Mouse (Mus musculus): Measurements from ENCODE around the gene Apod. TPM values are rescaled to one million over a fixed set of nuclear protein-coding genes. Genes with fewer than 3 reads are reported as not detected.
"Not testable (repeated sequence)": the region's sequence is repeated elsewhere in the genome, so short reads cannot be mapped to it uniquely, and the experiment has no call there.

Gene Apod
- total RNA-seq, 2 experiments from 2014 or later = not detected

- no peak for ATAC-seq (replicated peaks; ENCODE audit: low FRiP score, poor library complexity, severe bottlenecking)
Observed at GRCm38 (mm10) chr16:31325966-31326365, 11.4 kb upstream of the Apod start.

- ATAC-seq (replicated peaks; ENCODE audit: low FRiP score, poor library complexity, severe bottlenecking) = no peak
Observed at GRCm38 (mm10) chr16:31325120-31325519, 10.5 kb upstream of the Apod start.

GRCm38 (mm10) chr16:31321501-31321900 is 6.9 kb upstream of the Apod start:
- no peak for ATAC-seq (replicated peaks; ENCODE audit: low FRiP score, poor library complexity, severe bottlenecking)

DNA sequence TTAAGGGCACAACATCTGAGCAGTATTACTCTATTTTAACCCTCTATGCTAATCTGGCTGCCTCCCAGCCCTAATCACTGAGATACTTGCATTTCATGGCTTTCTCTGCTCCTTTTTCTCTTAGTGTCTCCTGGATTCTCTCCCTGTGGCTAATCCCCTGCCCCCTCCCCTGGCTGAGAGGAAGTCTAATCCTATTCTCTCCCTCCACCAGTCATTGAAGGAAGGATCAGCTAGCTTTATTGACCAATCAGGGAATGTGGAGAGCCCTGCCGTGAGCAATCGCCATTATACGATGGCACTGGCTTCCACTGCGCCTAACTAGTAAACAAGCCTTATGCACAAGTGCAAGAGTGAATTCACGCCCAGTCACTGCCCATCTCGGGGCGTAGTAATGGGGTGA is 6.3 kb upstream of the Apod start:
- no peak for ATAC-seq (replicated peaks; ENCODE audit: low FRiP score, poor library complexity, severe bottlenecking)

- ATAC-seq (replicated peaks; ENCODE audit: low FRiP score, poor library complexity, severe bottlenecking) = not testable (repeated sequence)
Observed at GRCm38 (mm10) chr16:31319723-31320122, 5.1 kb upstream of the Apod start.

DNA sequence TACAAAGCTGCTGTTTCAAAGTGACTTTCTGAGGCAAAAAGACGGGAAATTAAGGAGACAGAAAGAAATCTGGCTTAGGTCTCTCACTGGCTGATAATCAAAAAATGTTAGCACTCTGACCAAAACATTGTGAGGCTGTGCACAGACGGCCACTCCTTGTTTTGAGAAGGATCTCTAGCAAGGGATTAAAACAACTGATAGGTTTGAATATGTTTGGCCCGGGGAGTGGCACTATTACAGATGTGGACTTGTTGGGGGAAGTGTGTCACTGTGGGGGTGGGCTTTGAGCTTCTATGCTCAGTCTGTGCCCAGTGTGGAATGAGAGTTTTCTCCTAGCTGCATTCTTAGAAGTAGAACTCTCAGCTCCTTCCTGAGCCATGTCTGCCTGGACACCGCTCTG is 4.7 kb upstream of the Apod start:
- no peak for ATAC-seq (replicated peaks; ENCODE audit: low FRiP score, poor library complexity, severe bottlenecking)

DNA sequence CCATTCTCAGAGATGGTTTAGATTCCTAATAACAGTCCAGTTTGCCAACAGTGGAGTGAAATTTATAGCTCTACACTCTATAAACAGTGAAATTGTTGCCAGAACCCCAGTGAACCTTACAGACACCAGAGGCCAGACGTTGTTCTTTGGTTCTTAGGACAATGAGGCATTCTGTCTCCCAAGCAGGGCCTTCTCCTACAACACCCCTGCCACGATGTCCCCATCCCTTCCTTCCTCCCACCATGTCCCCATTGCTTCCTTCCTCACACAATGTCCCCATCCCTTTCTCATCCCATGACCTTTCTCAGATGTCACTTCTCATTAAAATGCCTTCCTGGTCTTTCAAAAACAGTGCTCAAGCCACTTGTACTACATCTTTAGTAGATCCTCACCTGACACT is 3.8 kb upstream of the Apod start:
- no peak for ATAC-seq (replicated peaks; ENCODE audit: low FRiP score, poor library complexity, severe bottlenecking)

DNA sequence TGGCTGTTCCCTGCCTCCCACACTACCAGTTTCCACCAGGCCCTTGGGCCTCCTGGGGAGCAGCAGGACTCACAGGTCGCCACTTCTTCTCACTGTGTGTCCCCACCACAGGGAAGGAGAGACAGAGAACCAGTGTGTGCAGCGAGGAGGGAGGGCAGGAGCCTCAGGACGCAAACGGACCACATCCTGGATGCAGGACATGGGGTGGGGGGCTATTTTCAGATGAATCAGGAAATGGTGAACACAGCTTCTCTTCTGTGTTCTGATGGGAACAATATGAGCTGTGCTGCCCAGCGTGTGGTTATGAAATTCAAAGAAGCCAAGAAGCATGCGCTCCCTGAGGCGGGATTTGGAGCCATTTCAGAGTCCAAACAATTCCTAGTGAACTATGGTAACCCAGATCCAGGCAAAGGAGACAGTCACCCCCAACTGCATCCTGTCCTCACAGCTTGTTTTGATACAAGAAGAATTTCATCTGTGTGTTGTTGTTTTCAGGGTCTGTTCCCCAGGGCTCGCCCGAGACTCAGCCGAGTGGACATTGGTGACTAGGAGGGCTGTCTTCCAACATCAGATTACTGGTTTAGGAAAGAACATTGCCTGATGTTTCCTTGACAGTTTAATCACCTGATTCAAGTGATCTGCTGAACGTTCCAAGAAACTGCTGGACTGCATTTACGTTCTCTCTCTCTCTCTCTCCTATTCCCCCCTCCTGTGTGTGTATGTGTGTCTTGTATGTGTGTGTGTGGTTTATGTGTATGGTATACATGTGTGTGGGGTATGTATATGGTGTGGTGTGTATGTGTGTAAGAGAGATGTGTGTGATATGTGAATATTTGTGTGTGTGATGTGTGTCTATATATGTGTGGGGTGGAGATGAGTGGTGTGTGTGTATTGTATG is 1.9 kb upstream of the Apod start:
- not testable (repeated sequence) for ATAC-seq (replicated peaks; ENCODE audit: low FRiP score, poor library complexity, severe bottlenecking)

- ATAC-seq (replicated peaks; ENCODE audit: low FRiP score, poor library complexity, severe bottlenecking) = no peak
Observed at GRCm38 (mm10) chr16:31315294-31315693, 686 bp upstream of the Apod start.

DNA sequence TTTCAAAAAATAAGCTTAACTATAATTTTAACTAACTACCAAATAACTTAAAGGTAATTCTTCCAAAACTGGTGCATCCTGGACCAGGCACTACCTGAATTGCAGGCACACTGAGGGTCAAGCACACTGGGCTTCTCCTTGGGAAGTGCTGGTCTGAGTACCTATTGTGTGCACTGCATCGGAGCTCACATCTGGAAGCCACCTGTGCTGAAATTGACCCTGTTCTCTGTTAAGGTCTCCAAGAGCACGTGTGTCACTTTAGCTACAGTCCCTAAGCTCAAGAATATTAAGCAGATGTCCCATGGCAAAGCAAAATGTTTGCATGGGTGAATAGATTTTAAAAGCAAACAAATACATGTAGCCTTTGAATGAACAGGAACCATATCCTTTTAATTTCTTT is 997 bp downstream of the Apod start:
- ATAC-seq (replicated peaks; ENCODE audit: low FRiP score, poor library complexity, severe bottlenecking) = no peak

DNA sequence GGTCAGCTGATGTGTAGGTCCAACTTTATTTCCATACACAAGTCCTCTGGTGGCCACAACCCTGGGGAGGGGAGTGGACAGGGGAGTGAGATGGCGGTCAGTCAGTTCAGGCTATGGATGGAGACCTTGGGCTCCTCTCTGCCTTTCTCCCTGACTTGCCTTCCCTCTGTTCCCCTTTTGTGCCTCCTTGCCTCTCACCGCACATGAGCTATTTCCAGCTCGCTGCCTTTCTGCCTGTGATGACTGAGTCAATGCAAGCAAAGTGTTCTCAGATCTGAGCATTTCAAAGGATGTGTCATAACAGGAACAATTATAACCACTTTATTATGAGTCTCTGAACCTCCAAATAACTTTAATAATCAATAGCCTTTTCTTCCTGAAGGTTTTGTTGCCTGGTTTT is 2.3 kb downstream of the Apod start:
- ATAC-seq (replicated peaks; ENCODE audit: low FRiP score, poor library complexity, severe bottlenecking) = no peak

- ATAC-seq (replicated peaks; ENCODE audit: low FRiP score, poor library complexity, severe bottlenecking) = no peak
Observed at GRCm38 (mm10) chr16:31305199-31305919, 9.2 kb downstream of the Apod start.

DNA sequence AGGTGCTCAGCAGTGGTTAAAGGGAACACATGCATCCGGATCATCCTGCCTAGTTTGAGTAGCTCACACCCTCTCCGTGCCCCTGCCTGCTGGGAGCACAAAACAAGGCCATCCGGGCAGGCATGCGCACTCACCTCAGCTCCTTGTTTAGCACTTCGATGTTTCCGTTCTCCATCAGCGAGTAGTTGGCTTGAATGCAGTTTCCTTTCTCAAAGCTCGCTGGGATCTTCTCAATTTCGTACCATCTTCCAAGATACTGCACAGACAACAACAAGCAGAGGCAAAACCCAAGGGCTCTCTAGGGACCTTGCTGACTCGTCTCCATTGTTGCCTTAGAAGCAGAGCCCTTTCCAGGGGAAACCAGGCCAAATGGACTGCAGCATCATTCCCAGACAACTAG is 11.3 kb downstream of the Apod start:
- ATAC-seq (replicated peaks; ENCODE audit: low FRiP score, poor library complexity, severe bottlenecking) = no peak

GRCm38 (mm10) chr16:31300883-31301532 is 13.6 kb downstream of the Apod start:
- no peak for ATAC-seq (replicated peaks; ENCODE audit: low FRiP score, poor library complexity, severe bottlenecking)

GRCm38 (mm10) chr16:31300467-31300866 is 14.1 kb downstream of the Apod start:
- ATAC-seq (replicated peaks; ENCODE audit: low FRiP score, poor library complexity, severe bottlenecking) = no peak

- no peak for ATAC-seq (replicated peaks; ENCODE audit: low FRiP score, poor library complexity, severe bottlenecking)
Observed at GRCm38 (mm10) chr16:31299960-31300353, 14.7 kb downstream of the Apod start.

DNA sequence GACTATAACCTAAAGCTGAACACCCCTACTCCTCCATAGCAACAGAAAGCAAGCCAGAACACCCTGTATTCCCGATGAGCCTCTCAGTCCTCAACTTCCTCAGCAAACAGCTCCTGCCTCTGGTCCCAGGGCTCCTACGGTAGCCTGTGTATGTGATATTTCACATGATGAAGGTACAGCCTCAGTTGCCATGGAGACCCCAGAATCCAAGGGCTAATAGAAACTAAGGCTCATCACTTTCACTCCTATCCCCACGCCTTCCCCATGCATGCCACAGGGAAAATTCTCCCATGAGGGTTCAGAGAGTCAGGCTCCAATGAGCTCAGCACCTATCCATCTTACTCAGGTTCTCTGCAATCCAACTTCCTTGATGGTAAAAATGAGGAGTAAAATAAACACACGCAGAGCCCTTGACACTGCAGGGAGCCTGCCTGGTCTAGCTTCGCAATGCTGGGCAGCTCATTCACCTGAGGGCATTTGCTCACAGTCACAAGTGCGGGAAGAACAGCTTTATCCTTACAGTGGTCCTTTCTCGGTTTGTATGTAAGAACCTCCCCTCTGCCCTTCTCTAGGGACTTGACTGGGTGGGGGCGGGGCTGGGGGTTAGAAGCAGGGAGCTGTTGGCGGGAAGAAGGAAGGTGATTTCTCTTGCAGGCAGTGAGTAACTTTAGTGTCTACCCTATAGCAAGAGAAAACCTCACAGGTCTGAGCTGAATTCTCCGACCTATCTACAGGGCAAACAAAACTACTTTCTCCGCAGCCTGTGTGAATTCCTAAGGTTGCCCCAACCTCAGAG is 15.2 kb downstream of the Apod start:
- no peak for ATAC-seq (replicated peaks; ENCODE audit: low FRiP score, poor library complexity, severe bottlenecking)

GRCm38 (mm10) chr16:31297113-31297512 is 17.5 kb downstream of the Apod start:
- no peak for ATAC-seq (replicated peaks; ENCODE audit: low FRiP score, poor library complexity, severe bottlenecking)

DNA sequence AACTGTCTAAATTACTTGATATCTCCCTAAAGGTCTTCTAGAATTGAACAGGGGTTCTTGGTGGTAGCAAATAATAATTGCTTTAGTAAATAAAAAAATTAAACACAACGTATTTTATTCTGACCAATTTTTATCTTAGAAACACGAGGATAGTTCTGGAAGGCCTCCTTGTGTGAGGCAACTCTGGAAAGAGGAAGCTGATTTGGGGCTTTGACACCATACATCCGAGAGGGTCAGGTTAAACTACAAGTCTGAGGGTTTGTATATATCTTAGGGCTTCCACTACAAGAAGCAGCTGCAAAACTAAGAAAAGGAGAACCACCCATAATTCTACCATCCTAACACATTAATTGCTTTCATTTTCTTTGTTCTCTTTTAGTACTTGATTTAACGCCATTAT is 20.8 kb downstream of the Apod start:
- ATAC-seq (replicated peaks; ENCODE audit: low FRiP score, poor library complexity, severe bottlenecking) = no peak

All from erythroid progenitor cell, adult 5-6 weeks (primary cell).